Mouse (Mus musculus) CH12.LX (cell line): ENCODE measurements around the gene Six6. TPM values are rescaled to one million over a fixed set of nuclear protein-coding genes. Genes with fewer than 3 reads are reported as not detected.

Experiments
- DNase-seq: peaks from one replicate; pipeline ENCODE4 v3.0.0-alpha.2; 2013; ENCODE audit errors: extremely low read depth
- H3K27ac ChIP-seq: 2 replicates; pipeline ENCODE4 v1.5.1; 2012; ENCODE audit warnings: low read depth, mild to moderate bottlenecking, control low read depth, moderate library complexity; ENCODE audit not compliant: insufficient read depth
- H3K27me3 ChIP-seq: replicated peaks from 2 replicates; pipeline ENCODE3; 2012; ENCODE audit warnings: inconsistent platforms
- H3K36me3 ChIP-seq, 2 experiments: replicated peaks in 1 of 2; 2 replicates each; pipeline versions ENCODE3 to v1.6.1; 2012; ENCODE audit warnings: inconsistent platforms in 1 of 2, low read length in 1 of 2, mild to moderate bottlenecking in 1 of 2, mixed read lengths in 1 of 2, moderate library complexity in 1 of 2; ENCODE audit not compliant: control insufficient read depth in 1 of 2, insufficient read depth in 1 of 2
- H3K4me1 ChIP-seq, 2 experiments: 2 replicates each; pipeline ENCODE4 v1.6.1; 2012; ENCODE audit warnings: inconsistent platforms in 1 of 2, moderate library complexity in 1 of 2; ENCODE audit not compliant: insufficient read depth in 2 of 2, control insufficient read depth in 1 of 2
- H3K4me2 ChIP-seq: 2 replicates; pipeline ENCODE4 v1.6.1; 2012; ENCODE audit warnings: low read depth, mild to moderate bottlenecking, control low read depth; ENCODE audit not compliant: poor library complexity, insufficient read depth, severe bottlenecking
- H3K4me3 ChIP-seq, 3 experiments: fragments of 150-350 bp in 1 of 3; sonication (generic) in 1 of 3; replicated peaks in 1 of 3; 2 replicates each; pipeline versions ENCODE3 to v1.5.1; 2011 to 2012; ENCODE audit warnings: low read depth in 2 of 3, low read length in 2 of 3, mild to moderate bottlenecking in 2 of 3, moderate library complexity in 2 of 3, control low read depth in 1 of 3, improper control_type of control experiment in 1 of 3, inconsistent platforms in 1 of 3, mixed read lengths in 1 of 3; ENCODE audit not compliant: poor library complexity in 1 of 3
- H3K79me2 ChIP-seq: replicated peaks from 2 replicates; pipeline ENCODE4 v1.6.1; 2012; ENCODE audit warnings: mild to moderate bottlenecking, moderate library complexity; ENCODE audit not compliant: control insufficient read depth, poor library complexity, insufficient read depth, severe bottlenecking; ENCODE audit errors: extremely low read depth
- H3K9ac ChIP-seq: 2 replicates; pipeline ENCODE4 v1.6.1; 2012; ENCODE audit warnings: low read depth, mild to moderate bottlenecking, control low read depth, moderate library complexity; ENCODE audit not compliant: insufficient read depth
- H3K9me3 ChIP-seq: replicated peaks from 2 replicates; pipeline ENCODE3; 2012; ENCODE audit warnings: low read length, inconsistent platforms, mixed read lengths
- BHLHE40 ChIP-seq: IDR thresholded peaks from 2 replicates; pipeline ENCODE4 v1.6.1; 2011; ENCODE audit warnings: mild to moderate bottlenecking, low read depth, low read length, improper control_type of control experiment
- CHD1 ChIP-seq: IDR thresholded peaks from 2 replicates; pipeline ENCODE4 v1.6.1; 2012; ENCODE audit warnings: low read depth, low read length, improper control_type of control experiment, inconsistent platforms
- CTCF ChIP-seq, 2 experiments: IDR thresholded peaks in 1 of 2; conservative IDR thresholded peaks in 1 of 2; 2 replicates each; pipeline ENCODE4 v1.5.1; 2011 to 2012; ENCODE audit warnings: low read depth in 2 of 2, low read length in 2 of 2, improper control_type of control experiment in 1 of 2, inconsistent platforms in 1 of 2, mild to moderate bottlenecking in 1 of 2, moderate library complexity in 1 of 2
- E2F4 ChIP-seq: IDR thresholded peaks from 2 replicates; pipeline ENCODE4 v1.6.1; 2011; ENCODE audit warnings: low read depth, low read length, improper control_type of control experiment; ENCODE audit not compliant: insufficient replicate concordance
- ELF1 ChIP-seq: IDR thresholded peaks from 2 replicates; pipeline ENCODE4 v1.6.1; 2014; ENCODE audit warnings: low read depth, mild to moderate bottlenecking, inconsistent platforms, low read length, improper control_type of control experiment
- ETS1 ChIP-seq: conservative IDR thresholded peaks from 2 replicates; pipeline ENCODE4 v1.6.1; 2012; ENCODE audit warnings: low read depth, mild to moderate bottlenecking, inconsistent platforms, low read length, improper control_type of control experiment, moderate library complexity
- GABPA ChIP-seq: IDR thresholded peaks from 2 replicates; pipeline ENCODE4 v1.6.1; 2012; ENCODE audit warnings: low read depth, low read length, improper control_type of control experiment, inconsistent platforms; ENCODE audit not compliant: insufficient replicate concordance
- KAT2A ChIP-seq: IDR thresholded peaks from 2 replicates; pipeline ENCODE4 v1.6.1; 2012; ENCODE audit warnings: low read length, improper control_type of control experiment, inconsistent platforms; ENCODE audit not compliant: insufficient replicate concordance
- MAX ChIP-seq: IDR thresholded peaks from 2 replicates; pipeline ENCODE4 v1.6.1; 2011; ENCODE audit warnings: low read length, improper control_type of control experiment
- MAZ ChIP-seq: IDR thresholded peaks from 2 replicates; pipeline ENCODE4 v1.6.1; 2012; ENCODE audit warnings: low read depth, mild to moderate bottlenecking, inconsistent platforms, low read length, improper control_type of control experiment, moderate library complexity
- MXI1 ChIP-seq: IDR thresholded peaks from 2 replicates; pipeline ENCODE4 v1.6.1; 2011; ENCODE audit warnings: mild to moderate bottlenecking, low read depth, low read length, improper control_type of control experiment
- MYC ChIP-seq: IDR thresholded peaks from 2 replicates; pipeline ENCODE4 v1.6.1; 2011; ENCODE audit warnings: low read depth, mild to moderate bottlenecking, improper control_type of control experiment, low read length
- NELFE ChIP-seq: IDR thresholded peaks from 2 replicates; pipeline ENCODE4 v1.6.1; 2011; ENCODE audit warnings: low read depth, low read length, improper control_type of control experiment
- NRF1 ChIP-seq: IDR thresholded peaks from 2 replicates; pipeline ENCODE4 v1.6.1; 2014; ENCODE audit warnings: low read depth, mild to moderate bottlenecking, inconsistent platforms, low read length, improper control_type of control experiment, moderate library complexity
- PAX5 ChIP-seq: IDR thresholded peaks from 2 replicates; pipeline ENCODE4 v1.6.1; 2012; ENCODE audit warnings: low read length, inconsistent platforms, mixed read lengths
- POLR2A ChIP-seq: IDR thresholded peaks from 2 replicates; pipeline ENCODE4 v1.6.1; 2011; ENCODE audit warnings: low read depth, mild to moderate bottlenecking, improper control_type of control experiment, low read length
- RAD21 ChIP-seq: IDR thresholded peaks from 2 replicates; pipeline ENCODE4 v1.6.1; 2011; ENCODE audit warnings: low read depth, mild to moderate bottlenecking, low read length, improper control_type of control experiment, moderate library complexity
- RCOR1 ChIP-seq: conservative IDR thresholded peaks from 2 replicates; pipeline ENCODE4 v1.6.1; 2012; ENCODE audit warnings: low read depth, mild to moderate bottlenecking, inconsistent platforms, low read length, improper control_type of control experiment
- SIN3A ChIP-seq: IDR thresholded peaks from 2 replicates; pipeline ENCODE4 v1.6.1; 2012; ENCODE audit warnings: low read length, improper control_type of control experiment, inconsistent platforms
- TCF12 ChIP-seq: IDR thresholded peaks from 2 replicates; pipeline ENCODE4 v1.6.1; 2014; ENCODE audit warnings: low read depth, mild to moderate bottlenecking, inconsistent platforms, low read length, improper control_type of control experiment
- USF1 ChIP-seq: IDR thresholded peaks from 2 replicates; pipeline ENCODE4 v1.6.1; 2014; ENCODE audit warnings: low read depth, mild to moderate bottlenecking, inconsistent platforms, low read length, improper control_type of control experiment
- ZC3H11A ChIP-seq: IDR thresholded peaks from 2 replicates; pipeline ENCODE4 v1.6.1; 2012; ENCODE audit warnings: low read depth, mild to moderate bottlenecking, inconsistent platforms, low read length, improper control_type of control experiment
- ZMIZ1 ChIP-seq: IDR thresholded peaks from 2 replicates; pipeline ENCODE4 v1.6.1; 2012; ENCODE audit warnings: low read depth, mild to moderate bottlenecking, inconsistent platforms, low read length, improper control_type of control experiment
- ZNF384 ChIP-seq: IDR thresholded peaks from 2 replicates; pipeline ENCODE4 v1.6.1; 2012; ENCODE audit warnings: low read depth, low read length, improper control_type of control experiment, inconsistent platforms
- dilution Hi-C: fragments of 300-500 bp; cut with MboI; formaldehyde crosslinking; loops from 2 replicates; pipeline ENCODE4 v1.14.3; 2020; ENCODE audit warnings: low sequenced_read_pairs; ENCODE audit not compliant: extremely low pct_unique_long_range_greater_than_20kb, extremely low pct_ligation_motif_present
- in situ Hi-C: fragments of 300-500 bp; cut with MboI; formaldehyde crosslinking; loops from 3 replicates; pipeline ENCODE4 v1.14.3; 2019; ENCODE audit warnings: low sequenced_read_pairs, low pct_ligation_motif_present, low pct_unique_long_range_greater_than_20kb, mixed read lengths
- polyA plus RNA-seq: library from polyadenylated mRNA; unstranded; fragments of >175 nt; gene quantifications from 2 replicates; pipeline ENCODE4 v1.2.1, GENCODE M21; 2012; ENCODE audit warnings: low read depth; ENCODE audit not compliant: insufficient read length
- total RNA-seq, 2 experiments: library from RNA; depleted of rRNA; stranded (reverse); fragments of 300-350 nt in 1 of 2; fragments of >200 nt in 1 of 2; gene quantifications; 2 replicates each; pipeline ENCODE4 v1.2.3; 2012 to 2014

Gene Six6
- total and polyA plus RNA-seq, 3 experiments, result 0.13 to 0.87 TPM; not detected in 1

- Histone ChIP-seq H3K9me3 (peaks cover 12% of the 10 kb centered on the region), H3K36me3 (peaks cover 35 to 56% of the 10 kb centered on the region in 2 experiments), H3K27me3 (no peaks in the 10 kb centered on the region), H3K4me1 (peaks cover 3 to 22% of the 10 kb centered on the region in 2 experiments; a peak in 2 of 4 replicates), H3K27ac (no peak overlapping the region), H3K4me3 (no peak overlapping the region), H3K4me2 (no peak overlapping the region), H3K79me2 (peaks cover 6% of the 10 kb centered on the region), H3K9ac (no peak overlapping the region)
- in situ Hi-C loops (no loop called here), dilution Hi-C loops (no loop called here)
- no peak for TF ChIP-seq GABPA
- no peak for TF ChIP-seq NRF1
- TF ChIP-seq PAX5, result no peak
- TF ChIP-seq USF1, result no peak
- TF ChIP-seq RAD21, result no peak
- no peak for TF ChIP-seq SIN3A
- no peak for TF ChIP-seq ZC3H11A
- TF ChIP-seq CTCF (conservative IDR thresholded peaks at IDR 0.05 in 1 of 2, IDR thresholded peaks at IDR 0.05 in 1 of 2; ENCODE audit: low read depth in 2 of 2, low read length in 2 of 2), result no peak
- no peak for TF ChIP-seq ELF1
- no peak for TF ChIP-seq ETS1
- no peak for TF ChIP-seq ZNF384
- TF ChIP-seq KAT2A, result no peak
- TF ChIP-seq MAZ, result no peak
- TF ChIP-seq MXI1, result no peak
- no peak for TF ChIP-seq MYC
- TF ChIP-seq TCF12, result no peak
- no peak for TF ChIP-seq CHD1
- no peak for TF ChIP-seq NELFE
- no peak for DNase-seq
Measured at GRCm38 (mm10) chr12:72946805-72947204, 7.1 kb downstream of the Six6 start.

GRCm38 (mm10) chr12:72947335-72947734 is 7.6 kb downstream of the Six6 start:
- no peak overlapping the region for H3K27ac ChIP-seq
- H3K4me3 ChIP-seq, result no peak overlapping the region
- H3K79me2 ChIP-seq, result peaks cover 11% of the 10 kb centered on the region
- H3K36me3 ChIP-seq, result peaks cover 35 to 55% of the 10 kb centered on the region in 2 experiments
- H3K27me3 ChIP-seq, result no peaks in the 10 kb centered on the region
- H3K4me2 ChIP-seq, result no peak overlapping the region
- dilution Hi-C loops, result no loop called here
- no peak for DNase-seq
- TF ChIP-seq NRF1, result no peak
- no peak for TF ChIP-seq ZNF384
- TF ChIP-seq MAX, result no peak
- TF ChIP-seq POLR2A, result no peak
- TF ChIP-seq ELF1, result no peak
- TF ChIP-seq ZMIZ1, result no peak
- no peak for TF ChIP-seq RCOR1
- TF ChIP-seq SIN3A, result no peak
- no peak for TF ChIP-seq KAT2A
- TF ChIP-seq RAD21, result no peak
- TF ChIP-seq E2F4, result no peak
- no peak for TF ChIP-seq ZC3H11A
- no peak for TF ChIP-seq MYC
- TF ChIP-seq NELFE, result no peak
- no peak for TF ChIP-seq MXI1
- no peak for TF ChIP-seq BHLHE40
- no peak overlapping the region for H3K9ac ChIP-seq
- H3K9me3 ChIP-seq, result peaks cover 12% of the 10 kb centered on the region
- in situ Hi-C loops, result no loop called here
- H3K4me1 ChIP-seq, result peaks cover 3 to 22% of the 10 kb centered on the region in 2 experiments; a peak in 2 of 4 replicates
